Mouse (Mus musculus) limb, embryonic 14.5 days (tissue): ENCODE data around the gene Echs1. TPM values are rescaled to one million over a fixed set of nuclear protein-coding genes. Genes with fewer than 3 reads are reported as not detected.

Experiments used
- ATAC-seq: fragments of 200-750 bp; cut with Nextera tagmentation; 2 replicates; pipeline ENCODE4 v1.8.0; 2017; ENCODE audit warnings: low read depth, moderate number of reproducible peaks, moderate TSS enrichment; ENCODE audit not compliant: low FRiP score
- DNase-seq: peaks from one replicate; pipeline ENCODE4 v3.0.0-alpha.2; 2015; ENCODE audit warnings: low spot score
- H3K27ac ChIP-seq: fragments of 300-500 bp; sonication (generic); replicated peaks from 2 replicates; pipeline ENCODE4 v1.5.1; 2014; ENCODE audit warnings: low read depth, mild to moderate bottlenecking, low read length, moderate library complexity, mixed read lengths
- H3K27me3 ChIP-seq: fragments of 300-500 bp; sonication (generic); 2 replicates; pipeline ENCODE4 v1.6.1; 2014; ENCODE audit warnings: low read length, mixed read lengths; ENCODE audit not compliant: control insufficient read depth, insufficient read depth
- H3K36me3 ChIP-seq: fragments of 300-500 bp; sonication (generic); 2 replicates; pipeline ENCODE4 v1.6.1; 2014; ENCODE audit warnings: mild to moderate bottlenecking, low read length, moderate library complexity, mixed read lengths; ENCODE audit not compliant: control insufficient read depth, insufficient read depth
- H3K4me1 ChIP-seq: fragments of 300-500 bp; sonication (generic); 2 replicates; pipeline ENCODE4 v1.6.1; 2014; ENCODE audit warnings: antibody characterized with exemption, low read length, mixed read lengths; ENCODE audit not compliant: control insufficient read depth, insufficient read depth
- H3K4me2 ChIP-seq: fragments of 300-500 bp; sonication (generic); replicated peaks from 2 replicates; pipeline ENCODE4 v1.6.1; 2014; ENCODE audit warnings: low read depth, mild to moderate bottlenecking, low read length, moderate library complexity; ENCODE audit not compliant: severe bottlenecking
- H3K4me3 ChIP-seq: fragments of 300-500 bp; sonication (generic); replicated peaks from 2 replicates; pipeline ENCODE4 v1.5.1; 2014; ENCODE audit warnings: low read length
- H3K9ac ChIP-seq: fragments of 300-500 bp; sonication (generic); 2 replicates; pipeline ENCODE4 v1.6.1; 2014; ENCODE audit warnings: mild to moderate bottlenecking, low read depth, low read length, moderate library complexity; ENCODE audit not compliant: severe bottlenecking
- H3K9me3 ChIP-seq: fragments of 300-500 bp; sonication (generic); 2 replicates; pipeline ENCODE4 v1.6.1; 2016; ENCODE audit warnings: low read length; ENCODE audit not compliant: control insufficient read depth
- POLR2A ChIP-seq: fragments of 200-500 bp; IDR thresholded peaks from 2 replicates; pipeline ENCODE4 v1.8.0; 2012; ENCODE audit warnings: inconsistent platforms, mild to moderate bottlenecking, moderate library complexity, borderline replicate concordance; ENCODE audit not compliant: insufficient read depth, insufficient read length; ENCODE audit errors: extremely low read depth
- WGBS: fragments of 180-500 bp; shearing (Covaris S2); extraction: QIAGEN DNeasy Blood & Tissue Kit; methylation state at CpG from one replicate; pipeline ENCODE4 v1.1.7; 2014; 5-methylcytosine and 5-hydroxymethylcytosine counted together
- polyA plus RNA-seq, 2 experiments: library from polyadenylated mRNA; depleted of rRNA in 1 of 2; stranded (reverse) in 1 of 2; unstranded in 1 of 2; fragments of >200 nt; fragmentation: Nextera tagmentation in 1 of 2; extraction: Ambion mirVana in 1 of 2; gene quantifications; 2 replicates each; pipeline versions ENCODE4 v1.2.1 to v1.2.3; 2012 to 2014

Gene Echs1
- polyA plus RNA-seq (2012; rRNA removed) (78.1 and 127 TPM in 2 replicates), polyA plus RNA-seq (2014; fragmentation: Nextera tagmentation; extraction: Ambion mirVana) (153 and 159 TPM in 2 replicates)

GRCm38 (mm10) chr7:140116329-140117054 is at the start of gene Echs1:
Gene Echs1, minus strand, starts transcription at chr7:140116476.
- peaks cover 14% of the 10 kb centered on the region for H3K36me3 ChIP-seq
- peak within 1 kb of the TSS; percentile 81 for H3K9ac ChIP-seq
- ATAC-seq (peak; percentile 94), DNase-seq (peak; percentile 83)
- H3K9me3 ChIP-seq = no peaks in the 10 kb centered on the region
- peak within 1 kb of the TSS; percentile 84 for H3K27ac ChIP-seq
- H3K4me1 ChIP-seq = no peaks in the 10 kb centered on the region
- TF ChIP-seq POLR2A = peak; percentile 87; the same call in 1 of the 2 replicates
- H3K4me2 ChIP-seq = peak within 1 kb of the TSS; percentile 93
- H3K27me3 ChIP-seq = no peaks in the 10 kb centered on the region
- 4% methylated on average over 27 of the region's 28 CpGs for WGBS
- H3K4me3 ChIP-seq = peak within 1 kb of the TSS; percentile 80

GRCm38 (mm10) chr7:140164664-140165063 is 48.4 kb upstream of the Echs1 start, which contains the start of gene Olfr522:
Gene Olfr522, minus strand, starts transcription at chr7:140164764.
- 72% methylated on average over 7 of the region's 7 CpGs for WGBS
- no peak for ATAC-seq
- H3K9me3 ChIP-seq = no peaks in the 10 kb centered on the region; the same call in 1 of the 2 replicates

GRCm38 (mm10) chr7:140160363-140160762 is 44.1 kb upstream of the Echs1 start:
- H3K4me3 ChIP-seq = no peak overlapping the region
- no peaks in the 10 kb centered on the region for H3K27me3 ChIP-seq
- no peak overlapping the region for H3K9ac ChIP-seq
- ATAC-seq (no peak), DNase-seq (no peak)
- no peaks in the 10 kb centered on the region for H3K36me3 ChIP-seq
- no peaks in the 10 kb centered on the region for H3K9me3 ChIP-seq
- WGBS = 70% methylated on average over 3 of the region's 3 CpGs
- H3K4me2 ChIP-seq = no peak overlapping the region
- no peaks in the 10 kb centered on the region for H3K4me1 ChIP-seq
- H3K27ac ChIP-seq = no peak overlapping the region
- TF ChIP-seq POLR2A = no peak

More at GRCm38 (mm10) chr7:140164664-140165063, 48.4 kb upstream of the Echs1 start, which contains the start of gene Olfr522:
- no peak for TF ChIP-seq POLR2A
- H3K9ac ChIP-seq = no peak within 1 kb of the TSS
- no peaks in the 10 kb centered on the region for H3K36me3 ChIP-seq
- H3K27ac ChIP-seq = no peak within 1 kb of the TSS
- no peak within 1 kb of the TSS for H3K4me2 ChIP-seq
- no peaks in the 10 kb centered on the region for H3K4me1 ChIP-seq
- DNase-seq = no peak
- no peak within 1 kb of the TSS for H3K4me3 ChIP-seq
- no peaks in the 10 kb centered on the region for H3K27me3 ChIP-seq

DNA sequence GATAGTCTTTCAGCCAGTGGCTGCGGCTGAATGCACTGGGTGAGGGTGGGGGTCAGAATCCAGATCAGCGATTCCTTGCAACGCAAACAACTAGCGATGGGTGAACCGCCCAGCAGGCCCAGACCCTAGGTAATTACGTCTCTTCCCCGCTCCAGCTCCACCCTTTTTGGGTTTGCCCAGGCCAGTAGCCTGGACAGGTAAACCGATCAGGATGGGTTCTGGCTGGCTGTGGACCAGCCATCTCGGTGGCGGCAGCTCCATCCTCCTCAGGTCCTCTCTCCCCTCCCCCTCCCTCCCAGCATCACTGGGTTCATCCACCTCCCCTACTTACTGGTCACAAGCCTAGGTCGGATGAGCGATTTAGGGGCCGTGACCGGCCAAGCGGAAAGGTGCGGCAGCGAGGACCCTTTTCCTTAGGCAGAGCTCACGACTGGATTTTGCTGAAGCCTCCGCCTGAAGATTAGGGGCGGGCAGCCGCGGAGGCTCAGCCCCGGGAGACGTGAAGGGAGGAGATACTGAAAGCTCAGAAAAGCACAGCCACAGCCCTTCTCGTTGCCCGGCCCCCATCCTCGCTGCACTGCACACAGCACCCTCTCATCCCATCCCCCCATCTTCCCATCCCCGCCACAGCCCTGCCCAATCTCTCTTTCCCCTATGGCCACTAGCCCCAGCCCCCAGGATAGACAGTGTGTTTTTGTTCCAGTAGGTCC is 38.1 kb upstream of the Echs1 start, which contains the start of gene Sprn:
TSS of gene Sprn (minus strand) at position 660 of the 710 bp plus-strand sequence.
- Histone ChIP-seq H3K27me3 (peaks cover 27% of the 10 kb centered on the region), H3K36me3 (no peaks in the 10 kb centered on the region), H3K4me2 (peak within 1 kb of the TSS; percentile 33; the same call in 1 of the 2 replicates), H3K9me3 (no peaks in the 10 kb centered on the region), H3K9ac (peak within 1 kb of the TSS; percentile 31; the same call in 1 of the 2 replicates), H3K4me1 (0 out of 2 replicates have a peak, but pooled peaks cover 3% of the 10 kb centered on the region), H3K27ac (no peak within 1 kb of the TSS), H3K4me3 (peak within 1 kb of the TSS; percentile 20)
- no peak for DNase-seq
- WGBS = 1% methylated on average over 19 of the region's 28 CpGs
- no peak for ATAC-seq
- no peak for TF ChIP-seq POLR2A

GRCm38 (mm10) chr7:140153829-140154217 is 37.5 kb upstream of the Echs1 start:
- ATAC-seq (no peak), DNase-seq (no peak)
- Histone ChIP-seq H3K4me1 (0 out of 2 replicates have a peak, but pooled peaks cover 3% of the 10 kb centered on the region), H3K4me2 (no peak overlapping the region), H3K9me3 (no peaks in the 10 kb centered on the region), H3K4me3 (peak overlapping the region; percentile 20; the same call in 1 of the 2 replicates), H3K9ac (peak overlapping the region; percentile 31; the same call in 1 of the 2 replicates), H3K36me3 (0 out of 2 replicates have a peak, but pooled peaks cover under 1% of the 10 kb centered on the region), H3K27ac (no peak overlapping the region), H3K27me3 (peaks cover 27% of the 10 kb centered on the region)
- 30% methylated on average over 4 of the region's 4 CpGs for WGBS
- TF ChIP-seq POLR2A = no peak
